In the genomic region with DNA sequence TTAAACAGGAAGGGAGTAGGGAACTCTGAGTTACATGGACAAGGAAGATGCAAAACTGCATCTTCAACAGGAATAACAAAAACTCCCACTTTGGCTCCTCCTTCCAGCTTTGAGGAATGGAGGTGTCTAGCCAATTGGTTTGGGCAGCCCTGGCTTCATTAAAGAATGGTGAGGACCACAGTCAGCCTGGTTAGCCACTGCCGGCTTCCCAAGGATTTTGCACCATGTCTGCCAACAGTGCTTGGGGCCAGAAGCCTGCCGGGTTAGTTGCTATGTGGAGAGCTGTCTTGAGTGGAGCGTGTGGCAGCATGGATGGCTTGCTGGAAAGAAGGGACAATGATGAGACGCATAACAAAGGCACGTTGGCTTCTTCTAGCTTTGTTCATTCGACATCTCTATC, we compare ENCODE assay signal across 9 mouse cellular contexts.
A peak's percentile ranks its signal among the peaks of the same experiment; 100 is the strongest.
DNase-seq lines count a peak whose midpoint lies in the region; ATAC-seq and TF ChIP-seq lines count a peak whose summit lies in the region.
"Had no signal": no experiment of that assay in that cellular context is flagged by ENCODE, and none has a peak within 500 bp of the region (broad histone marks: within the 10 kb centered on the region; RNA-seq: fewer than 3 reads in every experiment).

No protein-coding gene starts in this region.

- TF ChIP-seq CTCF in hindbrain, postnatal 0 days (IDR thresholded peaks at IDR 0.05; ENCODE audit: low read depth), result no peak

- H3K4me2 ChIP-seq in heart, embryonic 11.5 days, result no peak overlapping the region
- no peak overlapping the region for H3K4me2 ChIP-seq in embryonic facial prominence, embryonic 12.5 days (replicated peaks)
- no peak overlapping the region for H3K4me2 ChIP-seq in hindbrain, postnatal 0 days (ENCODE audit: low read depth, low read length)
- no peak overlapping the region for H3K4me2 ChIP-seq in liver, embryonic 12.5 days
- H3K4me2 ChIP-seq: liver, embryonic 13.5 days had no signal

- 49% methylated on average over 6 of the region's 6 CpGs for WGBS in heart, embryonic 11.5 days (ENCODE audit: insufficient replicate concordance)
- WGBS in embryonic facial prominence, embryonic 12.5 days, result 64% methylated on average over 6 of the region's 6 CpGs
- WGBS in hindbrain, postnatal 0 days, result 17% methylated on average over 6 of the region's 6 CpGs
- WGBS in liver, embryonic 12.5 days (ENCODE audit: insufficient replicate concordance), result 75% methylated on average over 6 of the region's 6 CpGs

- no peaks in the 10 kb centered on the region for H3K27me3 ChIP-seq in heart, embryonic 11.5 days (ENCODE audit: control insufficient read depth, insufficient read depth, low read length)
- no peaks in the 10 kb centered on the region for H3K27me3 ChIP-seq in embryonic facial prominence, embryonic 12.5 days
- H3K27me3 ChIP-seq in hindbrain, postnatal 0 days (ENCODE audit: insufficient read depth, low read length), result no peaks in the 10 kb centered on the region
- no peaks in the 10 kb centered on the region for H3K27me3 ChIP-seq in liver, embryonic 12.5 days (replicated peaks)
- H3K27me3 ChIP-seq: liver, embryonic 13.5 days had no signal

- no peak for DNase-seq in heart, postnatal 14 days
- DNase-seq in ZHBTc4 (ENCODE audit: low read depth, low spot score), result peak; percentile 10
- DNase-seq in hindbrain, postnatal 0 days (ENCODE audit: low spot score), result peak; percentile 70
- no peak for DNase-seq in thymus, postnatal 4 days
- DNase-seq in kidney, adult 18-20 months, result no peak
- DNase-seq: liver, embryonic 13.5 days had no signal

- H3K27ac ChIP-seq in heart, embryonic 11.5 days (ENCODE audit: low read depth, low read length), result peak overlapping the region; percentile 38
- peak overlapping the region; percentile 24; the same call in 1 of the 2 replicates for H3K27ac ChIP-seq in embryonic facial prominence, embryonic 12.5 days
- H3K27ac ChIP-seq in hindbrain, postnatal 0 days, result peak overlapping the region; percentile 38; the same call in 1 of the 2 replicates
- no peak overlapping the region for H3K27ac ChIP-seq in liver, embryonic 12.5 days
- H3K27ac ChIP-seq: liver, embryonic 13.5 days had no signal

- no peaks in the 10 kb centered on the region for H3K9me3 ChIP-seq in heart, embryonic 11.5 days (replicated peaks; ENCODE audit: control insufficient read depth, low read length)
- no peaks in the 10 kb centered on the region for H3K9me3 ChIP-seq in embryonic facial prominence, embryonic 12.5 days
- no peaks in the 10 kb centered on the region for H3K9me3 ChIP-seq in hindbrain, postnatal 0 days (ENCODE audit: low read length)
- no peaks in the 10 kb centered on the region for H3K9me3 ChIP-seq in liver, embryonic 12.5 days (replicated peaks)
- H3K9me3 ChIP-seq: liver, embryonic 13.5 days had no signal

- H3K9ac ChIP-seq in heart, embryonic 11.5 days (ENCODE audit: low read depth, low read length), result no peak overlapping the region
- H3K9ac ChIP-seq in embryonic facial prominence, embryonic 12.5 days, result no peak overlapping the region
- no peak overlapping the region for H3K9ac ChIP-seq in hindbrain, postnatal 0 days (replicated peaks; ENCODE audit: low read length)
- no peak overlapping the region for H3K9ac ChIP-seq in liver, embryonic 12.5 days
- H3K9ac ChIP-seq: liver, embryonic 13.5 days had no signal

- no peaks in the 10 kb centered on the region for H3K36me3 ChIP-seq in heart, embryonic 11.5 days (ENCODE audit: control insufficient read depth, insufficient read depth, low read length)
- H3K36me3 ChIP-seq in embryonic facial prominence, embryonic 12.5 days, result no peaks in the 10 kb centered on the region
- no peaks in the 10 kb centered on the region for H3K36me3 ChIP-seq in hindbrain, postnatal 0 days (ENCODE audit: insufficient read depth, low read length)
- no peaks in the 10 kb centered on the region for H3K36me3 ChIP-seq in liver, embryonic 12.5 days
- H3K36me3 ChIP-seq: liver, embryonic 13.5 days had no signal

- ATAC-seq in heart, embryonic 11.5 days (replicated peaks; ENCODE audit: insufficient number of reproducible peaks, low FRiP score, low TSS enrichment), result no peak
- no peak for ATAC-seq in embryonic facial prominence, embryonic 12.5 days (ENCODE audit: insufficient number of reproducible peaks, insufficient read depth, low FRiP score, low TSS enrichment)
- ATAC-seq in hindbrain, postnatal 0 days, result peak; percentile 74
- no peak for ATAC-seq in liver, embryonic 12.5 days

- no peak overlapping the region for H3K4me3 ChIP-seq in heart, embryonic 11.5 days (ENCODE audit: low read depth, low read length)
- H3K4me3 ChIP-seq in embryonic facial prominence, embryonic 12.5 days, result no peak overlapping the region
- no peak overlapping the region for H3K4me3 ChIP-seq in hindbrain, postnatal 0 days (ENCODE audit: low read length)
- H3K4me3 ChIP-seq in liver, embryonic 12.5 days, result no peak overlapping the region
- H3K4me3 ChIP-seq: liver, embryonic 13.5 days had no signal

- intact Hi-C loops in heart, postnatal 14 days (cut with DNase I), result no loop called here

- peaks cover 45% of the 10 kb centered on the region for H3K4me1 ChIP-seq in heart, embryonic 11.5 days (ENCODE audit: control insufficient read depth, insufficient read depth, low read length)
- peaks cover 39% of the 10 kb centered on the region for H3K4me1 ChIP-seq in embryonic facial prominence, embryonic 12.5 days
- peaks cover 33% of the 10 kb centered on the region for H3K4me1 ChIP-seq in hindbrain, postnatal 0 days (ENCODE audit: insufficient read depth, low read length)
- H3K4me1 ChIP-seq in liver, embryonic 12.5 days, result no peaks in the 10 kb centered on the region
- H3K4me1 ChIP-seq: liver, embryonic 13.5 days had no signal

Comparison
In these comparisons a context has a peak if more than half of its experiments do, and no peak if none do; other contexts are left out.
1. DNase-seq: peak in ZHBTc4 (single experiment) and hindbrain, postnatal 0 days (single experiment); none in heart, postnatal 14 days (0 of 2), thymus, postnatal 4 days (single experiment) and kidney, adult 18-20 months (single experiment).